Mouse (Mus musculus) kidney, embryonic 15.5 days (tissue): ENCODE results near the gene Lef1. TPM values are rescaled to one million over a fixed set of nuclear protein-coding genes. Genes with fewer than 3 reads are reported as not detected.

Source experiments
- ATAC-seq: fragments of 200-750 bp; cut with Nextera tagmentation; replicated peaks from 2 replicates; pipeline ENCODE4 v1.8.0; 2017; ENCODE audit warnings: moderate TSS enrichment; ENCODE audit not compliant: low FRiP score
- H3K27ac ChIP-seq: fragments of 300-500 bp; sonication (generic); 2 replicates; pipeline ENCODE4 v1.5.1; 2015; ENCODE audit warnings: mild to moderate bottlenecking, inconsistent platforms
- H3K27me3 ChIP-seq: fragments of 300-500 bp; sonication (generic); 2 replicates; pipeline ENCODE4 v1.6.1; 2015; ENCODE audit warnings: inconsistent platforms
- H3K36me3 ChIP-seq: fragments of 300-500 bp; sonication (generic); 2 replicates; pipeline ENCODE4 v1.6.1; 2015; ENCODE audit warnings: inconsistent platforms
- H3K4me1 ChIP-seq: fragments of 300-500 bp; sonication (generic); 2 replicates; pipeline ENCODE4 v1.6.1; 2015; ENCODE audit warnings: inconsistent platforms
- H3K4me2 ChIP-seq: fragments of 300-500 bp; sonication (generic); 2 replicates; pipeline ENCODE4 v1.6.1; 2015; ENCODE audit warnings: moderate library complexity, mild to moderate bottlenecking, inconsistent platforms
- H3K4me3 ChIP-seq: fragments of 300-500 bp; sonication (generic); replicated peaks from 2 replicates; pipeline ENCODE4 v1.5.1; 2015; ENCODE audit warnings: mild to moderate bottlenecking, inconsistent platforms
- H3K9ac ChIP-seq: fragments of 300-500 bp; sonication (generic); 2 replicates; pipeline ENCODE4 v1.6.1; 2015; ENCODE audit warnings: mild to moderate bottlenecking, inconsistent platforms
- H3K9me3 ChIP-seq: fragments of 300-500 bp; sonication (generic); replicated peaks from 2 replicates; pipeline ENCODE4 v1.6.1; 2016; ENCODE audit warnings: inconsistent platforms
- WGBS: fragments of 180-500 bp; shearing (Covaris S2); methylation state at CpG from one replicate; pipeline ENCODE4 v1.1.7; 2015; ENCODE audit warnings: mixed read lengths; 5-methylcytosine and 5-hydroxymethylcytosine counted together
- polyA plus RNA-seq: library from polyadenylated mRNA; unstranded; fragments of >200 nt; fragmentation: Nextera tagmentation; extraction: Ambion mirVana; gene quantifications from 2 replicates; pipeline ENCODE4 v1.2.1, GENCODE M21; 2015

The Lef1 gene
- polyA plus RNA-seq, 1 experiment from 2014 or later, result 26.2 TPM

DNA sequence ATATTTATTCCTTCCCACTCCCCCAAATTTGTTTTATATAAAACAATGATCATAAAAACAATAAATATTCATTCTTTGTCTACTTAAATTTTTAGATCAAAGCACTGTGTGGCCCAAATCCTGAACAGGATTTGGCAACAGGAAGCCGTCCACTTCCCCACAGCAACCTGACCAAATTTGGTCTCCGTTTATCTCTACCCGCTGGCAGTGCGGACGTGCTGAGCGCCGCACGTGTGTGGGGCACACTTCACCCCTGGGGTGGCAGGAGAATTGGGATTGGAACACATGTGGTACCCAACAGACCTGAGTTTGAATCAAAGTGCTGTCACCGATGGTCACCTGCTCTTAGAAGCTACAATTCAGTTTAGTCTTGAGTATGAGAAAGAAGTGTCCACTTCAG, 24.3 kb upstream of the Lef1 start:
- 69% methylated on average over 9 of the region's 9 CpGs for WGBS

DNA sequence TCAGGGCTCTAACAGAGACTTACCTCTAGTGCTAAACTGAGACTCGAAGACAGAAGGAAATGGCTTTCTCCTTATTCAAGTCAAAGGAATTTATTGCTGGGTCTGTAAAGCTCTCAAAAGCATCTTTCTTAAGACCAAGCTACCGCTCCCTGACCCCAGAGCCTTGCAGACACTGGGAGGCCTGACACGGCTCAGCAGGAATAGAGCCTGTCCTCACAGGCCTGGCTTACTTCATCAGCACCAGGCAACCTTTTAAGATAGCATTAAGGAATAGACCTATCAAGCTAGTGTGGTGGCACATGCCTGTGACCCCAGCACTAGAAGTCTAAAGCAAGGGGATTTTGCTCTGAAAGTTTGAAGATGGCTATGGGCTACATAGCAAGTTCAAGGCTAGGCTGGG, 20.6 kb upstream of the Lef1 start:
- Histone ChIP-seq H3K27ac (no peak overlapping the region), H3K4me2 (no peak overlapping the region), H3K9me3 (no peaks in the 10 kb centered on the region), H3K4me3 (no peak overlapping the region), H3K9ac (no peak overlapping the region), H3K27me3 (peaks cover 21% of the 10 kb centered on the region), H3K4me1 (peaks cover 7% of the 10 kb centered on the region), H3K36me3 (no peaks in the 10 kb centered on the region)
- ATAC-seq, result no peak
- WGBS, result 51% methylated on average over 3 of the region's 3 CpGs

More for the DNA sequence above, 24.3 kb upstream of the Lef1 start:
- Histone ChIP-seq H3K9ac (no peak overlapping the region), H3K4me2 (no peak overlapping the region), H3K9me3 (no peaks in the 10 kb centered on the region), H3K36me3 (no peaks in the 10 kb centered on the region), H3K4me1 (peaks cover 9% of the 10 kb centered on the region), H3K27ac (0 out of 2 replicates have a peak overlapping the region, but pooled peaks have one; percentile 37), H3K4me3 (no peak overlapping the region), H3K27me3 (peaks cover 17% of the 10 kb centered on the region)
- no peak for ATAC-seq

DNA sequence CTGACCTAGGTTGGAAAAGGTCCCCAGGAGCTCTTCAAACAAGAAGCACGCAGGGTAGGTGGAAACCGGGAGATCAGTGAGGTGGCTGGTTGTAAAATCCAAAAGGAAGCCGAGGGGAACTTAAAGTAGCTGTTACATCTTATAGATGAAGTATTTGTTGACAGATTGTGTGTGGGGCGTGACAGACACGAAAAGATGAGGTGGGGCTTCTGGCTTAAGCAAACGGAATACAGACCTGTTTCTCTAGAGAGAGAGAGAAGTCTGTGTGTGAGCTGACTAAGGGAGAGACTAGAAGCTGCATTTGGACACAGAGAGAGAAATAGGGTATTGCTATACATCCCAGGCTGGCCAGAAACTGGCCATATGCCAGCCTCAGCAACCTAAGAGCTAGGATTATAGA, 18.2 kb upstream of the Lef1 start:
- 28% methylated on average over 6 of the region's 6 CpGs for WGBS
- Histone ChIP-seq H3K4me1 (peaks cover 3% of the 10 kb centered on the region; the same call in 1 of the 2 replicates), H3K27me3 (peaks cover 5% of the 10 kb centered on the region; the same call in 1 of the 2 replicates), H3K9ac (no peak overlapping the region), H3K4me2 (no peak overlapping the region), H3K9me3 (no peaks in the 10 kb centered on the region), H3K36me3 (no peaks in the 10 kb centered on the region), H3K27ac (no peak overlapping the region), H3K4me3 (no peak overlapping the region)
- ATAC-seq, result no peak

DNA sequence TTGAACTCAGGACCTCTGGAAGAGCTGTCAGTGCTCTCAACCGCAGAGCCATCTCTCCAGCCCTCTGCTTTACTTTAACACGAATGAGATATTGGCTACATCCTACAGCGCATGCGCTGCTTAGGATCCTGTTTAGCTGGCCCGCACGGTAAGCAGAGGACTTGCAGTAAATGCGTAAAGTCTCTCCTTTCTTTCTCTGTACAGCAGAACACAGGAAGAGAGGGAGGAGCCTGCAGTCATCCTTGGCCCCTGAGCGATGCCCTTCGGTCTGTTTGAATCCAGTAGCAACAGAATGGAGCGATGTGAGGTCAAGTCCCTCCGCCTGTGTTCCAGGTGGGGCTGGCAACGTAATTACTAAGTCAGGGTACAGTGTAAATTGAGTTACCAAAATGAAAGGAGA, 16.5 kb upstream of the Lef1 start:
- H3K27ac ChIP-seq, result no peak overlapping the region
- WGBS, result 58% methylated on average over 12 of the region's 12 CpGs
- peak; percentile 60; the same call in 1 of the 2 replicates for ATAC-seq
- peaks cover 3% of the 10 kb centered on the region; the same call in 1 of the 2 replicates for H3K4me1 ChIP-seq
- no peaks in the 10 kb centered on the region for H3K36me3 ChIP-seq
- no peak overlapping the region for H3K4me2 ChIP-seq
- no peak overlapping the region for H3K9ac ChIP-seq
- H3K4me3 ChIP-seq, result no peak overlapping the region
- H3K27me3 ChIP-seq, result peaks cover 5% of the 10 kb centered on the region; the same call in 1 of the 2 replicates
- H3K9me3 ChIP-seq, result no peaks in the 10 kb centered on the region

DNA sequence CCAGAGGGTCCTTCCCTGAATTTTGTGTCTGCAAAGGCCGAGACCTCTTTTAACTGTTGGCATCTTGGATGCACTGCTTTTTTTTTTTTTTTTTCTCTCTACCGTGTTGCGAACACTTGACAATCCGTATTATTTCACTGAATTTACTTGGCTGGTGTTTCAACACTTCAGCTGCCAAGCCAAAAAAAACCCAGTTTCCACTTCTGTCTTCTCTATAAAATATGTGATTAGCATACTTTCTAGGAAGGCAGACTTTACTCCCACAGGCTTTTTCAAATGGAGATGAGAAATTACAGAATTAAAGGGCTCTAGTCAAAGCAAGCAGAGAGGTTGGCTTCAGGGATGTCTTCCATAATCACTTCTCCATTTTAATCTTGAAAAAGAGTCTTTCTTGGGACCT, 14.2 kb upstream of the Lef1 start:
- whole genome bisulfite sequencing, result 71% methylated on average over 4 of the region's 4 CpGs
- no peak overlapping the region for H3K4me2 ChIP-seq
- ATAC-seq, result no peak

DNA sequence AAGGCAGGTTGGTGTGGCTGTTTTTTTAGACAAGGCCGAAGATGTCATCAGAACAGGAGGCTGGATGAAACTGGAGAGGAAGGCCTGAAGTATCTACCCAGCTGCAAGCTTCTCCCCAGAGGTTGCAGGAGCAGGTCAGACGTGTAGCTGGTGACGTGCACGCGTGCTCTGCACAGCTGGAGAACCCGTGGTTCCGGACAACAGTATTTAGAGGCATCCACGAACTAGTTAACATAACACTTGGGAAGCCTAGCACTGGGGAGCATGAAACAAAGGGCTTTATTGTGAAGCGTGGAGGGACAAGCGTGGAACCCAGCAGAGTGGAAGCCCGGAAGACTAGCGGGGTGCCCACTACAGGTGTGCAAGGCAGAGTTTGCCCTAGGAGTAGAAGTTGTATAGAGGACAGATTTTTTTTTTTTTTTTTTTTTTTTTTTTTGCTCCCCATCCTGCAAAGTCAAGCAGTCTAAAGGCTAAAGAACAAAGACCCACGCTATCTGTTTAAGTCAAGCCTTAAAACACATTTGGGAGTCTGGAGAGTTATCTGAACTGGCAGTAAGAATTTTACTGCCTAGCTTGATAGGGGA, 8.0 kb upstream of the Lef1 start:
- no peak for ATAC-seq
- H3K9me3 ChIP-seq, result no peaks in the 10 kb centered on the region
- H3K27ac ChIP-seq, result no peak overlapping the region
- 27% methylated on average over 13 of the region's 13 CpGs for WGBS
- no peak overlapping the region for H3K4me3 ChIP-seq
- H3K36me3 ChIP-seq, result no peaks in the 10 kb centered on the region
- no peak overlapping the region for H3K9ac ChIP-seq
- peaks cover 23% of the 10 kb centered on the region for H3K4me1 ChIP-seq
- H3K4me2 ChIP-seq, result no peak overlapping the region
- peaks cover 46% of the 10 kb centered on the region for H3K27me3 ChIP-seq

More for the DNA sequence above, 14.2 kb upstream of the Lef1 start:
- Histone ChIP-seq H3K27me3 (peaks cover 5% of the 10 kb centered on the region; the same call in 1 of the 2 replicates), H3K27ac (no peak overlapping the region), H3K9ac (no peak overlapping the region), H3K36me3 (no peaks in the 10 kb centered on the region), H3K4me3 (no peak overlapping the region), H3K4me1 (peaks cover 3% of the 10 kb centered on the region; the same call in 1 of the 2 replicates), H3K9me3 (no peaks in the 10 kb centered on the region)

DNA sequence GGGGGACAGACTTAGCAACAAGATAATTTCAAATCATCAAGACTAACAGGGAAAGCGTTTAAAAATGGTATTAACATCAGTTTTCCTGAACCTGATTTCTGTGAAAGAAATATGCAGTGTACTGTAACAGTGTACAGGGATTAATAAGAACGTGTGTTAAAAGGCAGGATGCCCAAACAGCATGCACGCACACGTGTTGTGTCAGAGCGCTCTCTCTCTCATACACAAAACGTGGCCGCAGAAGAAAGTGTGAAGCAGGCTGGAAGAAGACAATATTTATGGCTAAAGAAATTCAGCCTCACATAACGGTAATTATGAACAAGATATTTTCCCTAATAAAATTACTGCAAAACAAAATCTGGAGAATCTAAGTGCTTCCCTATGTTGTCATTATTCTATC, 4.9 kb upstream of the Lef1 start:
- no peak overlapping the region for H3K9ac ChIP-seq
- H3K4me2 ChIP-seq, result peak overlapping the region; percentile 83
- H3K36me3 ChIP-seq, result no peaks in the 10 kb centered on the region
- H3K9me3 ChIP-seq, result no peaks in the 10 kb centered on the region
- no peak for ATAC-seq
- peak overlapping the region; percentile 62 for H3K27ac ChIP-seq
- 53% methylated on average over 8 of the region's 8 CpGs for WGBS
- H3K4me3 ChIP-seq, result peak overlapping the region; percentile 46
- peaks cover 49% of the 10 kb centered on the region for H3K4me1 ChIP-seq
- H3K27me3 ChIP-seq, result peaks cover 74% of the 10 kb centered on the region

DNA sequence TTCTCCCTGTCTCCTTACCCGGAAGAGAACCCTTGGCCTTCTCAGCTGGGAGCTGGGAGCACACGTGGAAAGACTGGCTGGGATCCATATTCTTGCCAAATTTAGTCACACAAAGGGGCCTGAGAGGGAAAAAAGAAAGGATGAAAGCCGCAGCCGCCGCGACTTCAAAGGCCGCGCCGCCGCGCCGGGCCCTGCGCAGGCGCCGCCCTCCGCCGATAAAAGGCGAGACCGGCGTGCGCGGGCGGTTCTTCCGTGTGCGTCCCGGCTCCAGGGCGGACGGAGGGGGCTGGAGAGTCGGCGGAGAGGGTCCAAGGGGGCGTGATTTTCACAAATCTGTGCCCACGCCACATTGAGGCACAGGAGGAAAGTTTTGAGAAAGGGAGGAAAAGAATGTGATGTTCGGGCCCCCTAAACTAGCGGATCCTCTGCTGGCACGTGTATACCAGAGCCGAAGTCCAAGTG, 4.3 kb upstream of the Lef1 start:
- H3K4me3 ChIP-seq, result peak overlapping the region; percentile 46
- peak overlapping the region; percentile 83 for H3K4me2 ChIP-seq
- ATAC-seq, result peak; percentile 46
- peaks cover 51% of the 10 kb centered on the region for H3K4me1 ChIP-seq
- peaks cover 75% of the 10 kb centered on the region for H3K27me3 ChIP-seq
- peak overlapping the region; percentile 11; the same call in 1 of the 2 replicates for H3K9ac ChIP-seq
- under 1% methylated on average over 36 of the region's 36 CpGs for WGBS
- peak overlapping the region; percentile 62 for H3K27ac ChIP-seq
- no peaks in the 10 kb centered on the region for H3K36me3 ChIP-seq
- H3K9me3 ChIP-seq, result no peaks in the 10 kb centered on the region

DNA sequence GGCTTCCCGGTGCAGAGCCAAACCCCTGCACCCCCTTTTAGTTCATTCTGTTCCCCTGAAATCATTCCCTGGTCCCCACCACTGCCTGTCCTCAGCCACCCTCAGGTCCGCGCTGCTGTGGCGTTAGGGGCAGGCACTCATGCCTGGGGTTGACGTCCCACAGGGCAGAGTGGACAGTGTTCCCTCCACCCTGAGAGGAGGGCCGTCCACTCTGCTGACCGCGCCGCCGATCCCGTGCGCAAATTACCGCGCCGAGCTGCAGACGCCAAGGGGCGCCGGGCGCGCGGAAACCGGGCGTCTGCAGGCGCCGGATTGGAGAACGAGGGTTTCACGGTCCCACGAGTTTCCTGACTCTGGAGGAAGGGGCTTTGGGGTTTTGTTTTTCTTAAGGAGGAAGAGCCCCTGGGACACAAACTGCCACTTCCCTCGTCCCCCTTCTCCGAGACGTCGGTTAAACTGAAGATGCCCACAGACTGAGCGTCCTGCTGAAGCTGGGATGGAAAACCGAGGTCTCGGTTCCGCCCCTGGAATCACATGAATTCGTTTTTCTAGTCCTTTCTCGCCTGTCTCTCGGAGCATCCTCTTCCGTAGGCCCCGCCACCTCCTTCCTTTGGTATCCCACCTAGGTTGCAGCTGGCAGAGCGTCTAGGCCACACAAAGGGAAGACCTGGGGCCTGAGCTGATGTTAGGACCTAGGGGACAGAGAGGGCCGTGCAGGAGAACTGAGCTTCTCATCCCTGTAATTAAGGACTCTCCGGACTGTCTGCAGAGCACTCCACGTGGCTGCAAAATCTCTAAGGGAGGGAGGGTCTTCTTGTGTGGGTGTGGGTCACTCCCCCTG, 3.6 kb upstream of the Lef1 start:
- peak; percentile 15; the same call in 1 of the 2 replicates for ATAC-seq
- peak overlapping the region; percentile 46 for H3K4me3 ChIP-seq
- peaks cover 58% of the 10 kb centered on the region for H3K4me1 ChIP-seq
- H3K27me3 ChIP-seq, result peaks cover 82% of the 10 kb centered on the region
- no peaks in the 10 kb centered on the region for H3K36me3 ChIP-seq
- H3K27ac ChIP-seq, result peak overlapping the region; percentile 28
- H3K9ac ChIP-seq, result peak overlapping the region; percentile 11; the same call in 1 of the 2 replicates
- under 1% methylated on average over 45 of the region's 45 CpGs for WGBS
- H3K4me2 ChIP-seq, result peak overlapping the region; percentile 83
- no peaks in the 10 kb centered on the region for H3K9me3 ChIP-seq

DNA sequence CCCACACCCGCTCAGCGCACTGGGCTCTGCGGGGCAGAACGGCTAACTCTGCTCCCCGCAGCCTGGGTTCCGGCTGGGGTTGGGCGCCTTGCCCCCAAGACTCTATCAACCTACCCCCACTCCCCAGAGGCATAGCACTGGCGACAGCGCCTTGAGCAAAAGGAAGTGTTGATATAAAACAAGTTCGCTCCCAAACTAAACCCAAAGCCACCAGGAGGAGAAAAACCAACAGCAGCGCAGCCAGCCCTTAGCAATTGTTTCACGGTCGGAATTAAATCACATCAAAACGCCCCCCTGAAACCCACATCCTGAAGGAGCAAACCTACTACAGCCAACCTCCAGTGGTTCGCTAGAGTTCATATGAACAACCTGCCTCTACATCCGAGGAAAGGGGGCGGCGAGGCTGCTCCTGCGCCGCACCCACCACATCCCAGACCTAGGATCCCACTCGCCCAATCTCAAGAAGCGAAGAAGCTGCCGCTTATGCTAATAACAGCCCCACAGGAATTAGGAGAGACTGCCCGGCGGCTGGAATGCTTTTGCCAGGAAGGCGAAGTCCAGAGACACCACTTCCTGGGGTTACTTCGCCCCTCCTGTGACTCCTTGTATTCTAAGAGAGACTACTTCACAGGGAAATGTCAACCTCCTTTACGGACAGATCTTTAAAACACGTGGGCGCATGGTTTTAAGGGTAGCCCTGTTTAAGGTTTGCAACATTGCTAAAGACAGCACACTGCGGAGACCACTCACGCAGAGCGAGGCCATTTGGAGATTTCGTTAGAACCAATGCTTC, 2.8 kb upstream of the Lef1 start:
- ATAC-seq, result 0 out of 2 replicates have a peak, but pooled peaks have one; percentile 2
- Histone ChIP-seq H3K27ac (0 out of 2 replicates have a peak overlapping the region, but pooled peaks have one; percentile 28), H3K4me1 (peaks cover 60% of the 10 kb centered on the region), H3K36me3 (no peaks in the 10 kb centered on the region), H3K9me3 (no peaks in the 10 kb centered on the region), H3K4me2 (peak overlapping the region; percentile 83), H3K27me3 (peaks cover 90% of the 10 kb centered on the region), H3K4me3 (peak overlapping the region; percentile 46), H3K9ac (0 out of 2 replicates have a peak overlapping the region, but pooled peaks have one; percentile 0)
- WGBS, result 1% methylated on average over 34 of the region's 34 CpGs

DNA sequence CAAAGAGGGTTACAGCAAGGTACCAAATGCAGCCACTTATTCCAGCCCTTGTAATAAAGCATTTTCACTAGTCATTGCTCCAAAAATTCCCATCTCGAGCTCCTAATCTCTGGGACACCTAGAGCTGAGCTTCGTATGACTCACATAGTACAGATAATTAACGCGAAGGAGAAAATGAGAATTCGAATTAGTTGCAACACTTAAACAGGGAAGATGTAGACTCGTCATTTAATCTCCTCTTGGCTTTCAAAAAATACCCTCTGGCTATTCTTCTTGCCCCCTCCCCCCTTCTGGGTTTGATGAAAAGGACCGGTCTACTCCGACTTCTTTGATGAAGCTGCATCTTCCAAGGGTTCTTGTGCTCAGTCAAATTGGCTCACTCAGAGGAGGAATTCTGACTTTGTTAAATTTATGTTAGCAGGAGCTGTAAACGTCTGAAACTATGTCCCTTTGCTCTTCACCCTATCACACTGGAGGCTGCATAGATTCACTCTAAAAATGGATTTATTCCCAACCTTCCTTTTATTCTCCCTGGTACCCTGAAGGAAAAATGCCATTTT, 2.1 kb upstream of the Lef1 start:
- ATAC-seq, result no peak
- peak overlapping the region; percentile 46 for H3K4me3 ChIP-seq
- H3K9me3 ChIP-seq, result no peaks in the 10 kb centered on the region
- no peak overlapping the region for H3K9ac ChIP-seq
- peak overlapping the region; percentile 83 for H3K4me2 ChIP-seq
- peaks cover 67% of the 10 kb centered on the region for H3K4me1 ChIP-seq
- no peak overlapping the region for H3K27ac ChIP-seq
- no peaks in the 10 kb centered on the region for H3K36me3 ChIP-seq
- 3% methylated on average over 9 of the region's 9 CpGs for WGBS
- H3K27me3 ChIP-seq, result peaks cover 90% of the 10 kb centered on the region
